Comparison of ENCODE assay signal across 19 mouse cellular contexts in genomic region chr10:122291611-122292010, GRCm38 (mm10).
A peak's percentile ranks its signal among the peaks of the same experiment; 100 is the strongest.
DNase-seq lines count a peak whose midpoint lies in the region; ATAC-seq and TF ChIP-seq lines count a peak whose summit lies in the region.
"Had no signal": no experiment of that assay in that cellular context is flagged by ENCODE, and none has a peak within 500 bp of the region (broad histone marks: within the 10 kb centered on the region; RNA-seq: fewer than 3 reads in every experiment).

No protein-coding gene starts in this region.

- intact Hi-C loops in heart, postnatal 25 days (cut with DNase I), result no loop called here

- no peaks in the 10 kb centered on the region for H3K36me3 ChIP-seq in kidney, adult 2 months (ENCODE audit: control insufficient read depth, insufficient read depth, low read length)
- no peaks in the 10 kb centered on the region for H3K36me3 ChIP-seq in lung, postnatal 0 days (ENCODE audit: insufficient read depth, low read length)
- H3K36me3 ChIP-seq: embryonic facial prominence, embryonic 12.5 days; forebrain, embryonic 10.5 days; heart, embryonic 15.5 days; hindbrain, embryonic 15.5 days had no signal

- peak; percentile 3 for DNase-seq in kidney, adult 2 months
- DNase-seq in kidney, adult 11 months, result no peak
- DNase-seq in lung, postnatal 0 days (ENCODE audit: low spot score), result peak; percentile 91
- no peak for DNase-seq in lung, postnatal 4 days
- peak; percentile 94 for DNase-seq in fat pad, adult 2 months (ENCODE audit: extremely low read depth, low read depth, low spot score)
- DNase-seq in heart, postnatal 25 days (ENCODE audit: low spot score), result no peak
- no peak for DNase-seq in spleen, adult 12 weeks (ENCODE audit: low spot score)
- DNase-seq: adrenal gland, postnatal 10 days; cerebellum, adult 11 months; cerebellum, adult 8-10 months; cerebellum, postnatal 14 days; embryo, embryonic 11 days had no signal

- TF ChIP-seq CTCF in kidney, adult 2 months (conservative IDR thresholded peaks at IDR 0.05; ENCODE audit: insufficient read depth, insufficient read length, low read depth, low read length), result no peak
- TF ChIP-seq CTCF in lung, postnatal 0 days (IDR thresholded peaks at IDR 0.05), result no peak

- no peaks in the 10 kb centered on the region for H3K4me1 ChIP-seq in kidney, adult 2 months (ENCODE audit: control insufficient read depth, insufficient read depth, low read length)
- H3K4me1 ChIP-seq in lung, postnatal 0 days (ENCODE audit: insufficient read depth, low read depth, low read length), result no peaks in the 10 kb centered on the region
- H3K4me1 ChIP-seq: embryonic facial prominence, embryonic 12.5 days; forebrain, embryonic 10.5 days; heart, embryonic 15.5 days; hindbrain, embryonic 15.5 days had no signal

- ATAC-seq in lung, postnatal 0 days, result peak; percentile 50
- ATAC-seq: forebrain, embryonic 14.5 days had no signal

- H3K27ac ChIP-seq in kidney, adult 2 months (ENCODE audit: insufficient read depth, low read depth, low read length), result no peak overlapping the region
- H3K27ac ChIP-seq in lung, postnatal 0 days (ENCODE audit: low read length), result no peak overlapping the region
- H3K27ac ChIP-seq: embryonic facial prominence, embryonic 12.5 days; forebrain, embryonic 10.5 days; heart, adult 2 months; heart, embryonic 15.5 days; hindbrain, embryonic 15.5 days had no signal

- no peak overlapping the region for H3K4me2 ChIP-seq in lung, postnatal 0 days (replicated peaks; ENCODE audit: low read depth, low read length)
- H3K4me2 ChIP-seq: embryonic facial prominence, embryonic 12.5 days; heart, embryonic 11.5 days; heart, embryonic 15.5 days; hindbrain, embryonic 15.5 days had no signal

- H3K4me3 ChIP-seq in kidney, adult 2 months (ENCODE audit: insufficient read depth, low read depth, low read length), result no peak overlapping the region
- no peak overlapping the region for H3K4me3 ChIP-seq in lung, postnatal 0 days (ENCODE audit: low read depth, low read length)
- H3K4me3 ChIP-seq: embryonic facial prominence, embryonic 12.5 days; forebrain, embryonic 10.5 days; heart, adult 2 months; heart, embryonic 15.5 days; hindbrain, embryonic 15.5 days had no signal

- H3K27me3 ChIP-seq in kidney, adult 2 months (replicated peaks; ENCODE audit: control insufficient read depth, insufficient read depth, low read length), result no peaks in the 10 kb centered on the region; the same call in 1 of the 2 replicates
- no peaks in the 10 kb centered on the region for H3K27me3 ChIP-seq in lung, postnatal 0 days (replicated peaks; ENCODE audit: insufficient read depth, low read length)
- H3K27me3 ChIP-seq: embryonic facial prominence, embryonic 12.5 days; heart, embryonic 15.5 days; hindbrain, embryonic 15.5 days had no signal

- WGBS in kidney, adult 2 months, result 80% methylated on average over 2 of the region's 2 CpGs
- WGBS in lung, postnatal 0 days, result 63% methylated on average over 2 of the region's 2 CpGs

- TF ChIP-seq POLR2A in kidney, adult 2 months (IDR thresholded peaks at IDR 0.05; ENCODE audit: low read depth, low read length), result no peak

- TF ChIP-seq EP300 in lung, postnatal 0 days (IDR thresholded peaks at IDR 0.05), result peak; percentile 65

- no peak overlapping the region for H3K9ac ChIP-seq in lung, postnatal 0 days (replicated peaks; ENCODE audit: low read depth)
- H3K9ac ChIP-seq: embryonic facial prominence, embryonic 12.5 days; heart, embryonic 15.5 days; hindbrain, embryonic 15.5 days had no signal

- no peaks in the 10 kb centered on the region for H3K9me3 ChIP-seq in lung, postnatal 0 days (ENCODE audit: low read length)
- H3K9me3 ChIP-seq: embryonic facial prominence, embryonic 12.5 days; forebrain, embryonic 10.5 days; heart, embryonic 15.5 days; hindbrain, embryonic 15.5 days had no signal

Comparison
In these comparisons a context has a peak if more than half of its experiments do, and no peak if none do; other contexts are left out.
1. DNase-seq: peak in kidney, adult 2 months (single experiment), lung, postnatal 0 days (single experiment) and fat pad, adult 2 months (single experiment); none in kidney, adult 11 months (single experiment), lung, postnatal 4 days (0 of 2), heart, postnatal 25 days (single experiment) and spleen, adult 12 weeks (single experiment).